Mouse (Mus musculus): ENCODE measurements around the gene Ctdnep1.
A peak's percentile ranks its signal among the peaks of the same experiment; 100 is the strongest.

Ctdnep1 gene

DNA sequence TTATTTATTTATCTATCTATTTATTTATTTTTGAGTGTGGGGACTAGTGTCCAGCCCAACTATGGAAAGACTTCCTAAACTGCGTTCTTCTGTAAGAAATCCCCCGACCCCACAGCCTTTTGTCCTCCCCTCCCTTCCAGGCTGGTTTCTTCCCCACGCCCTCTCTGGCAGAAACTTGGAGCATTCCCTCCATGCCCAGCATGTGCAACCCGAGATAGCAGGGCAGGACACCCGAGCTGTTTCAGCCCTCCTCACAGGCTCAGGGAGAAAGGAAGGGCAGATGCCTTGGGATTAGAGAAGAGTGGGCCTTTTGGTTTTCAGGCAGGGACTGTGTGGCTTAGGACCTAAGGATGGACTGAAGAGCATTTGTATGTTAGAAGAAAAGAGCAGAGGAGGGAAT is 1.9 kb downstream of the Ctdnep1 start:
- Histone ChIP-seq H3K4me3 (replicated peaks; ENCODE audit: low read length) (no peak overlapping the region; the same call in 1 of the 2 replicates), H3K36me3 (ENCODE audit: insufficient read depth, low read length) (peaks cover 60% of the 10 kb centered on the region), H3K9me3 (ENCODE audit: low read length) (no peaks in the 10 kb centered on the region), H3K27me3 (ENCODE audit: insufficient read depth, low read length) (no peaks in the 10 kb centered on the region), H3K4me1 (replicated peaks; ENCODE audit: low read depth, low read length) (peaks cover 31% of the 10 kb centered on the region)
- TF ChIP-seq NANOG (IDR thresholded peaks at IDR 0.05; ENCODE audit: borderline replicate concordance, low read length) (no peak), POU5F1 (IDR thresholded peaks at IDR 0.05; ENCODE audit: borderline replicate concordance, low read length) (no peak), CTCF (conservative IDR thresholded peaks at IDR 0.05; ENCODE audit: low read length) (no peak)

DNA sequence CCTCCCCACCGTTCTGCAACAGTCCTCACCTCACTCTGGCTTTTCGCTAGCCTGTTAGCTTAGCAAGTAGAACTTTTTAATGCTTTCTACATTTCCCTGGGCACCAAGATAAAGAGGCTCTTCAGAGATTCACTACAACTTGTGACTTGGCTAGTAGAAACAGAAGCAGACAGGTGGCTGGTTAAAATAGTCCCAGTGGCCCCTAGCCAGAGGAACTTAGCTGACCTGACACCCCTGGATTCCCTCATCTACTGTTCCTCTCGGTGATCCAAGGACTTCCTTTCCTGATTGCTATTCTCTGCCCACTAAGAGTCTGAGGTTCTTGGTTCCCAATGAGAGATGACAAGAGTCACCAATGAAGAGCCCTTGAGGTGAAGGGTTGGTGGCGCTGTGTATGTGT is 2.4 kb downstream of the Ctdnep1 start:
- TF ChIP-seq NANOG (IDR thresholded peaks at IDR 0.05; ENCODE audit: borderline replicate concordance, low read length): no peak
- TF ChIP-seq CTCF (conservative IDR thresholded peaks at IDR 0.05; ENCODE audit: low read length): no peak
- no peak for TF ChIP-seq POU5F1 (IDR thresholded peaks at IDR 0.05; ENCODE audit: borderline replicate concordance, low read length)
- Histone ChIP-seq H3K4me1 (replicated peaks; ENCODE audit: low read depth, low read length) (peaks cover 31% of the 10 kb centered on the region), H3K27me3 (ENCODE audit: insufficient read depth, low read length) (no peaks in the 10 kb centered on the region), H3K4me3 (replicated peaks; ENCODE audit: low read length) (no peak overlapping the region), H3K36me3 (ENCODE audit: insufficient read depth, low read length) (peaks cover 60% of the 10 kb centered on the region), H3K9me3 (ENCODE audit: low read length) (no peaks in the 10 kb centered on the region)

DNA sequence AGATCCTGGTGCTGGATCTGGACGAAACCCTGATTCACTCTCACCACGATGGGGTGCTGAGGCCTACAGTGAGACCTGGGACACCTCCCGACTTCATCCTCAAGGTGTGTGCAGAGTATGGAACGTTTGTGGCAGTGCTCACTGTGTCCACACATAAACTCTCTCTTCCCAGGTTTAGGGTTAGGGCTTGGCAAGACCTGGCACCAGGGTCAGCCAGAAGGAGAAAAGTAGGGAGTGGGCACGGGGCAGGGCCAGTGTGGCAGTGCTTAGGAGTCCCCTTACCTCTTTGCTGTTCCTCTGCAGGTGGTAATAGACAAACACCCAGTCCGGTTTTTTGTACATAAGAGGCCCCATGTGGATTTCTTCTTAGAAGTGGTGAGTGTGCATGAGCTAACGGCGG is 3.5 kb downstream of the Ctdnep1 start:
- H3K4me1 ChIP-seq (replicated peaks; ENCODE audit: low read depth, low read length): peaks cover 22% of the 10 kb centered on the region
- peaks cover 65% of the 10 kb centered on the region for H3K36me3 ChIP-seq (ENCODE audit: insufficient read depth, low read length)
- no peaks in the 10 kb centered on the region for H3K27me3 ChIP-seq (ENCODE audit: insufficient read depth, low read length)
- TF ChIP-seq POU5F1 (IDR thresholded peaks at IDR 0.05; ENCODE audit: borderline replicate concordance, low read length): no peak
- TF ChIP-seq CTCF (conservative IDR thresholded peaks at IDR 0.05; ENCODE audit: low read length): no peak
- no peak for TF ChIP-seq NANOG (IDR thresholded peaks at IDR 0.05; ENCODE audit: borderline replicate concordance, low read length)
- H3K9me3 ChIP-seq (ENCODE audit: low read length): no peaks in the 10 kb centered on the region
- H3K4me3 ChIP-seq (replicated peaks; ENCODE audit: low read length): no peak overlapping the region

DNA sequence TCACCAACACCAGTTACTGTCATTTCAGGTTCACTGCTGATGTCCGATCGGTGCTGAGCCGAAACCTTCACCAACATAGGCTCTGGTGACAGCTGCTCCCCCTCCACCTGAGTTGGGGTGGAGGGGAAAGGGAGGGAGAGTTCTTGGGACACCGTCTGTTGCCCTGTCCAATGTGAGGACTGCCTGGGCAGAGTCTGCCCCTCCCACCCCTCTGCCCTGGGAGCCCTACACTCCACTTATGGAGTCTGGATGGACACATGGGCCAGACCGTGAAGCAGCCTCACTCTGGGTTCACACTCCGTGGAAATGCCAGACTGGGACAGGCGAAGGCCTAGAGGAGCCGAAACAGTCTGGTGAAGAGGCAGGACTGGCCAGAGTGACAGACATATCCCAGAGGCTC is 9.0 kb downstream of the Ctdnep1 start:
- H3K4me1 ChIP-seq (replicated peaks; ENCODE audit: low read depth, low read length): peaks cover 34% of the 10 kb centered on the region
- H3K27me3 ChIP-seq (ENCODE audit: insufficient read depth, low read length): no peaks in the 10 kb centered on the region
- peaks cover 74% of the 10 kb centered on the region for H3K36me3 ChIP-seq (ENCODE audit: insufficient read depth, low read length)
- H3K9me3 ChIP-seq (ENCODE audit: low read length): no peaks in the 10 kb centered on the region
- TF ChIP-seq POU5F1 (IDR thresholded peaks at IDR 0.05; ENCODE audit: borderline replicate concordance, low read length): no peak
- TF ChIP-seq CTCF (conservative IDR thresholded peaks at IDR 0.05; ENCODE audit: low read length): no peak
- TF ChIP-seq NANOG (IDR thresholded peaks at IDR 0.05; ENCODE audit: borderline replicate concordance, low read length): no peak
- no peak overlapping the region for H3K4me3 ChIP-seq (replicated peaks; ENCODE audit: low read length)

DNA sequence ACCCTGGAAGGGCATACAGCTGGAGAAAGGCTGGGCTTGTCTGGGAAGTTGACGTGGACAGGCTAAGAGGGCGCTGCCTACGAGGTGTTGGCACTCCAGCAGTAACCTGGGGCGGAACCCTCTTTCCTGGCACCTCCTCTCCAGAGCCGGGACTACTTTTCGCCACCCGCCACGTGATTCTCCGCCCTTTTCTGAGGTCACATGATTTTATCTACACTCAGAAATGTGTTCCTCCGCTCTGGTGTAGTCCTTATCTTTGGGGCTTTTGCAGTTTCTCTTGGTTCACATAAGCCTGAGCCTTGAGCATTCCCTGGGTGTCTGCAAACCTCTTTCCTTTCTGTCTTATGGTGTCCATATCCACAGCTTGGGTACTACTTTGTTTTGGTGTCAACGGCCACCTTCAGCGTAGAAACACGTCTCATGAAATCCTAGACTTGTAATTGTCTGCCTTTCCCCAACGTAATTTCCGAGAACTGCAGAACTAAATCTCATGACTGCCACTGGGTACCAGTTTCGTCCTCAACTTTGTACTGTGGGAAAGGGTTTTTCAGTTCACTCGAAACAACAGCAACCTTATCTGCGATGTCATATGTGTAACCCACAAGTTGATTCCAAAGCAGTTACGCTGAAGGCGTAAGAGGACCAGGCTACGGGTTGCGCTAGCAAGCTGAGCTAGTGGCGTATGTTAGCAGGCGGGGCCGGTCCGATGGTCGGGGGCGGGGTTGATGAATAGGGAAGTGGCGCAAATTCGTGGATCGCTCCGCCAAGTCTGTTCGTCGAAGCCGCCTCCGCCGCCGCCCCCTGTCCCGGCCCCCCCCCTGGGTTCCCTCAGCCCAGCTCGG is 10.1 kb downstream of the Ctdnep1 start, which contains the start of gene Gabarap:
TSS of gene Gabarap (plus strand) at position 294 of the 842 bp plus-strand sequence.
- peaks cover 36% of the 10 kb centered on the region for H3K4me1 ChIP-seq (replicated peaks; ENCODE audit: low read depth, low read length)
- peak within 1 kb of the TSS; percentile 89 for H3K4me3 ChIP-seq (replicated peaks; ENCODE audit: low read length)
- TF ChIP-seq NANOG (IDR thresholded peaks at IDR 0.05; ENCODE audit: borderline replicate concordance, low read length) (no peak), POU5F1 (IDR thresholded peaks at IDR 0.05; ENCODE audit: borderline replicate concordance, low read length) (no peak), CTCF (conservative IDR thresholded peaks at IDR 0.05; ENCODE audit: low read length) (no peak)
- H3K27me3 ChIP-seq (ENCODE audit: insufficient read depth, low read length): no peaks in the 10 kb centered on the region
- no peaks in the 10 kb centered on the region for H3K9me3 ChIP-seq (ENCODE audit: low read length)
- peaks cover 64% of the 10 kb centered on the region for H3K36me3 ChIP-seq (ENCODE audit: insufficient read depth, low read length)

DNA sequence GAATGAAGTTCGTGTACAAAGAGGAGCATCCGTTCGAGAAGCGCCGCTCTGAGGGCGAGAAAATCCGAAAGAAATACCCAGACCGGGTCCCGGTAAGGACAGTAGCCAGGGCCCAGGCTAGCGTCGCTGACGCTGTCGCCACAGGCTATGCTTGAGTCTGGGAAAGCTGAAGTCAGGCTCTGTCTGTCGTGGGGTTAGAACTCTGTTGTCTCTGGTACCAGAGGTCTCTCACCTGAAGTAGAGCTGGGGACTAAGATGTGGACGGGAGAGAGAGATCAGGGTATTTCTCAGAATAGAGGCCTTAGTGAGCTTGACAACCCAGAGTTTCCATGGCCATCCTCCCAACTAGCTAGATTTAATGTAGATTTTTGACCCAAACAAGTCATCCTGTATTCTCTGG is 10.8 kb downstream of the Ctdnep1 start:
- H3K27me3 ChIP-seq (ENCODE audit: insufficient read depth, low read length): no peaks in the 10 kb centered on the region
- TF ChIP-seq CTCF (conservative IDR thresholded peaks at IDR 0.05; ENCODE audit: low read length): no peak
- no peak for TF ChIP-seq NANOG (IDR thresholded peaks at IDR 0.05; ENCODE audit: borderline replicate concordance, low read length)
- TF ChIP-seq POU5F1 (IDR thresholded peaks at IDR 0.05; ENCODE audit: borderline replicate concordance, low read length): no peak
- no peaks in the 10 kb centered on the region for H3K9me3 ChIP-seq (ENCODE audit: low read length)
- H3K36me3 ChIP-seq (ENCODE audit: insufficient read depth, low read length): peaks cover 58% of the 10 kb centered on the region
- H3K4me3 ChIP-seq (replicated peaks; ENCODE audit: low read length): peak overlapping the region; percentile 89
- peaks cover 36% of the 10 kb centered on the region for H3K4me1 ChIP-seq (replicated peaks; ENCODE audit: low read depth, low read length)

DNA sequence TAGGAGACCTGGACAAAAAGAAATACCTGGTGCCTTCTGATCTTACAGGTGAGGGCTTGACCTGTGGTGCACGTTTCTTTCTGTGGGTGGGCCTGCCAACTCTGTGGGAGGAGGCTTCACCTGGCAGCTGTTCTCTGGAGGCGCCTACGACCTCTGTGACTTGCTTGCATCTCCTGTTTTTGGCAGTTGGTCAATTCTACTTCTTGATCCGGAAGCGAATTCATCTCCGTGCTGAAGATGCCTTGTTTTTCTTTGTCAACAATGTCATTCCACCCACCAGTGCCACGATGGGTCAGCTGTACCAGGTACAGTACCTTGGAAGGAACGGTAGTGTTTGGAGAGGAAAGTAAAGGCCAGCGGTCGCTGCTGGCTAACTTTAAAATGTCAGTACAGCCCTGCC is 11.4 kb downstream of the Ctdnep1 start:
- H3K27me3 ChIP-seq (ENCODE audit: insufficient read depth, low read length): no peaks in the 10 kb centered on the region

DNA sequence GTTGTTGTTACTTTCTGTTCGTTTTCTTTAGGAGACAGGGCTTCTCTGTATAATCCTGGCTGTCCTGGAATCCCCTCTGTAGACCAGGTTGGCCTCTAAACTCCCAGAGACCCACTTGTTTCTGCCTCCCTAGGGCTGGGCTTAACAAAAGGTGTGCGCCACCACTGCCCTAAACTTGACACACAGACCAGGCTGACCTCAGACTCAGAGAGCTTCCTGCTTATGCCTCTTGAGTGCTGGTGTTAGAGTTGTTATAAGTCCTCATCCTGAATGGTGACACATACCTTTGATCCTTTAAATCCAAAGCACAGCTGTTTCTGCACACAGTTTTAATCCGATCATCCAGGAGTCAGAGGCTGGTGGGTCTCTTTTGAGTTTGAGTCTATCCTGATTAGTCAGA is 12.0 kb downstream of the Ctdnep1 start:
- TF ChIP-seq NANOG (IDR thresholded peaks at IDR 0.05; ENCODE audit: borderline replicate concordance, low read length) (no peak), CTCF (conservative IDR thresholded peaks at IDR 0.05; ENCODE audit: low read length) (no peak), POU5F1 (IDR thresholded peaks at IDR 0.05; ENCODE audit: borderline replicate concordance, low read length) (no peak)
- peaks cover 51% of the 10 kb centered on the region for H3K36me3 ChIP-seq (ENCODE audit: insufficient read depth, low read length)
- H3K27me3 ChIP-seq (ENCODE audit: insufficient read depth, low read length): no peaks in the 10 kb centered on the region
- H3K4me1 ChIP-seq (replicated peaks; ENCODE audit: low read depth, low read length): peaks cover 42% of the 10 kb centered on the region
- no peak overlapping the region for H3K4me3 ChIP-seq (replicated peaks; ENCODE audit: low read length)
- H3K9me3 ChIP-seq (ENCODE audit: low read length): no peaks in the 10 kb centered on the region

More for the DNA sequence above, 11.4 kb downstream of the Ctdnep1 start:
- Histone ChIP-seq H3K4me1 (replicated peaks; ENCODE audit: low read depth, low read length) (peaks cover 37% of the 10 kb centered on the region), H3K9me3 (ENCODE audit: low read length) (no peaks in the 10 kb centered on the region), H3K36me3 (ENCODE audit: insufficient read depth, low read length) (peaks cover 51% of the 10 kb centered on the region), H3K4me3 (replicated peaks; ENCODE audit: low read length) (peak overlapping the region; percentile 89)
- TF ChIP-seq NANOG (IDR thresholded peaks at IDR 0.05; ENCODE audit: borderline replicate concordance, low read length): no peak
- TF ChIP-seq POU5F1 (IDR thresholded peaks at IDR 0.05; ENCODE audit: borderline replicate concordance, low read length): no peak
- no peak for TF ChIP-seq CTCF (conservative IDR thresholded peaks at IDR 0.05; ENCODE audit: low read length)
